Mouse (Mus musculus) small intestine, adult 2 months (tissue): ENCODE data around the gene Slc16a13. TPM values are rescaled to one million over a fixed set of nuclear protein-coding genes. Genes with fewer than 3 reads are reported as not detected.

Experiments
- H3K27ac ChIP-seq: fragments of 200-500 bp; 2 replicates; pipeline ENCODE4 v1.5.1; 2012; ENCODE audit warnings: low read depth, low read length, control low read depth, inconsistent platforms; ENCODE audit not compliant: insufficient read depth
- H3K27me3 ChIP-seq: fragments of 200-500 bp; 2 replicates; pipeline ENCODE4 v1.6.1; 2012; ENCODE audit warnings: mild to moderate bottlenecking, moderate library complexity, low read length, inconsistent platforms; ENCODE audit not compliant: control insufficient read depth, insufficient read depth
- H3K36me3 ChIP-seq: fragments of 200-500 bp; 2 replicates; pipeline ENCODE4 v1.6.1; 2012; ENCODE audit warnings: mild to moderate bottlenecking, low read length, control low read depth, inconsistent platforms; ENCODE audit not compliant: control insufficient read depth, insufficient read depth
- H3K4me1 ChIP-seq: fragments of 200-500 bp; 2 replicates; pipeline ENCODE4 v1.6.1; 2012; ENCODE audit warnings: low read length, inconsistent platforms, mixed read lengths; ENCODE audit not compliant: control insufficient read depth, insufficient read depth, insufficient read length
- H3K4me3 ChIP-seq: fragments of 200-500 bp; 2 replicates; pipeline ENCODE4 v1.5.1; 2012; ENCODE audit warnings: low read depth, mild to moderate bottlenecking, control low read depth, inconsistent platforms, low read length, moderate library complexity
- CTCF ChIP-seq: fragments of 200-500 bp; IDR thresholded peaks from 2 replicates; pipeline ENCODE4 v1.5.1; 2012; ENCODE audit warnings: low read depth, mild to moderate bottlenecking, control low read depth, inconsistent platforms, low read length, moderate library complexity, mixed read lengths; ENCODE audit not compliant: insufficient replicate concordance, insufficient read length; ENCODE audit errors: extremely low read depth
- POLR2A ChIP-seq: fragments of 200-500 bp; IDR thresholded peaks from 2 replicates; pipeline ENCODE4 v1.6.1; 2012; ENCODE audit warnings: low read depth, mild to moderate bottlenecking, control low read depth, inconsistent platforms, low read length, moderate library complexity
- WGBS: fragments of 180-500 bp; shearing (Covaris S2); methylation state at CpG from one replicate; pipeline ENCODE4 v1.1.7; 2018; 5-methylcytosine and 5-hydroxymethylcytosine counted together
- polyA plus RNA-seq: library from polyadenylated mRNA; depleted of rRNA; stranded (reverse); fragments of >200 nt; gene quantifications from 2 replicates; pipeline ENCODE4 v1.2.3, GENCODE M21; 2012

The Slc16a13 gene
- polyA plus RNA-seq, 1 experiment = 4.7 TPM

GRCm38 (mm10) chr11:70251853-70252252 is 31.0 kb upstream of the Slc16a13 start:
- H3K4me3 ChIP-seq = no peak overlapping the region
- 80% methylated on average over 8 of the region's 8 CpGs for WGBS
- H3K36me3 ChIP-seq = no peaks in the 10 kb centered on the region
- no peak overlapping the region for H3K27ac ChIP-seq
- TF ChIP-seq POLR2A = no peak
- TF ChIP-seq CTCF = no peak
- peaks cover 19% of the 10 kb centered on the region for H3K27me3 ChIP-seq
- H3K4me1 ChIP-seq = no peaks in the 10 kb centered on the region; the same call in none of the 2 replicates

GRCm38 (mm10) chr11:70250150-70250549 is 29.3 kb upstream of the Slc16a13 start:
- H3K36me3 ChIP-seq = no peaks in the 10 kb centered on the region
- H3K27ac ChIP-seq = no peak overlapping the region
- TF ChIP-seq CTCF = no peak
- H3K4me3 ChIP-seq = no peak overlapping the region
- H3K27me3 ChIP-seq = peaks cover 17% of the 10 kb centered on the region
- no peaks in the 10 kb centered on the region; the same call in none of the 2 replicates for H3K4me1 ChIP-seq
- 70% methylated on average over 11 of the region's 11 CpGs for WGBS

- Histone ChIP-seq H3K27ac (no peak overlapping the region), H3K4me3 (no peak overlapping the region), H3K27me3 (no peaks in the 10 kb centered on the region), H3K36me3 (no peaks in the 10 kb centered on the region), H3K4me1 (no peaks in the 10 kb centered on the region)
- WGBS = 45% methylated on average over 9 of the region's 9 CpGs
- no peak for TF ChIP-seq POLR2A
- TF ChIP-seq CTCF = no peak
Observed at GRCm38 (mm10) chr11:70247136-70247845, 26.4 kb upstream of the Slc16a13 start.

- peaks cover 6% of the 10 kb centered on the region; the same call in 1 of the 2 replicates for H3K4me1 ChIP-seq
- H3K36me3 ChIP-seq = no peaks in the 10 kb centered on the region
- H3K27me3 ChIP-seq = no peaks in the 10 kb centered on the region
- WGBS = 67% methylated on average over 11 of the region's 11 CpGs
- H3K27ac ChIP-seq = no peak overlapping the region
- no peak overlapping the region for H3K4me3 ChIP-seq
- TF ChIP-seq POLR2A = no peak
- TF ChIP-seq CTCF = no peak
Observed at GRCm38 (mm10) chr11:70242591-70242990, 21.7 kb upstream of the Slc16a13 start.

- peak within 1 kb of the TSS; percentile 99 for H3K4me3 ChIP-seq
- peaks cover 6% of the 10 kb centered on the region; the same call in 1 of the 2 replicates for H3K36me3 ChIP-seq
- H3K27ac ChIP-seq = peak within 1 kb of the TSS; percentile 85
- TF ChIP-seq POLR2A (peak; percentile 74; the same call in 1 of the 2 replicates), CTCF (no peak)
- H3K27me3 ChIP-seq = no peaks in the 10 kb centered on the region
- under 1% methylated on average over 35 of the region's 35 CpGs for WGBS
- H3K4me1 ChIP-seq = peaks cover 9% of the 10 kb centered on the region; the same call in 1 of the 2 replicates
Observed at GRCm38 (mm10) chr11:70239541-70240279, 18.8 kb upstream of the Slc16a13 start, which contains the start of the genes Gm21988 and Rnasek. TSS of gene Gm21988 (minus strand) at chr11:70239830. TSS of gene Rnasek (minus strand) at chr11:70239842.

GRCm38 (mm10) chr11:70238591-70239440 is 18.0 kb upstream of the Slc16a13 start:
- H3K36me3 ChIP-seq = peaks cover 6% of the 10 kb centered on the region; the same call in 1 of the 2 replicates
- H3K4me1 ChIP-seq = peaks cover 9% of the 10 kb centered on the region; the same call in 1 of the 2 replicates
- peak overlapping the region; percentile 99 for H3K4me3 ChIP-seq
- H3K27ac ChIP-seq = peak overlapping the region; percentile 85
- no peak for TF ChIP-seq CTCF
- no peak for TF ChIP-seq POLR2A
- 4% methylated on average over 23 of the region's 23 CpGs for WGBS
- no peaks in the 10 kb centered on the region for H3K27me3 ChIP-seq
